Mouse (Mus musculus) neural tube, embryonic 10.5 days (tissue): ENCODE results near the gene Odf2.
A peak's percentile ranks its signal among the peaks of the same experiment; 100 is the strongest.

ENCODE experiments used
- DNase-seq: peaks from one replicate; pipeline ENCODE4 v3.0.0-alpha.2; 2017; ENCODE audit warnings: low spot score; ENCODE audit errors: extremely low spot score

Odf2 gene

GRCm38 (mm10) chr2:29889066-29889944 is at the start of gene Odf2:
Gene Odf2, plus strand, starts transcription at chr2:29889221.
- peak; percentile 100 for DNase-seq

GRCm38 (mm10) chr2:29839460-29839859 is 49.6 kb upstream of the Odf2 start:
- peak; percentile 79 for DNase-seq

- peak; percentile 66 for DNase-seq
Measured at GRCm38 (mm10) chr2:29843231-29844105, 45.6 kb upstream of the Odf2 start.

- DNase-seq, result no peak
Measured at GRCm38 (mm10) chr2:29844115-29844514, 44.9 kb upstream of the Odf2 start.

- DNase-seq, result peak; percentile 37
Measured at GRCm38 (mm10) chr2:29844661-29845060, 44.4 kb upstream of the Odf2 start.

- no peak for DNase-seq
Measured at GRCm38 (mm10) chr2:29845636-29846035, 43.4 kb upstream of the Odf2 start.

- DNase-seq, result peak; percentile 83
Measured at GRCm38 (mm10) chr2:29846061-29846853, 42.8 kb upstream of the Odf2 start.

GRCm38 (mm10) chr2:29846911-29847310 is 42.1 kb upstream of the Odf2 start:
- peak; percentile 33 for DNase-seq

- DNase-seq, result no peak
Measured at GRCm38 (mm10) chr2:29849041-29849440, 40.0 kb upstream of the Odf2 start.

- peak; percentile 25 for DNase-seq
Measured at GRCm38 (mm10) chr2:29849841-29850480, 39.1 kb upstream of the Odf2 start.

GRCm38 (mm10) chr2:29852957-29853485 is 36.0 kb upstream of the Odf2 start:
- DNase-seq, result peak; percentile 48

- DNase-seq, result no peak
Measured at GRCm38 (mm10) chr2:29853736-29854135, 35.3 kb upstream of the Odf2 start.

GRCm38 (mm10) chr2:29855585-29856210 is 33.3 kb upstream of the Odf2 start:
- DNase-seq, result peak; percentile 40

GRCm38 (mm10) chr2:29856451-29857260 is 32.4 kb upstream of the Odf2 start:
- DNase-seq, result peak; percentile 83

- DNase-seq, result no peak
Measured at GRCm38 (mm10) chr2:29857341-29857740, 31.7 kb upstream of the Odf2 start.

GRCm38 (mm10) chr2:29857967-29858366 is 31.1 kb upstream of the Odf2 start:
- DNase-seq, result no peak

- DNase-seq, result peak; percentile 81
Measured at GRCm38 (mm10) chr2:29858748-29859473, 30.1 kb upstream of the Odf2 start.

GRCm38 (mm10) chr2:29865125-29865524 is 23.9 kb upstream of the Odf2 start:
- no peak for DNase-seq
